Mouse (Mus musculus): ENCODE results near the gene Pgrmc2. TPM values are rescaled to one million over a fixed set of nuclear protein-coding genes. Genes with fewer than 3 reads are reported as not detected.
A peak's percentile ranks its signal among the peaks of the same experiment; 100 is the strongest.

Gene Pgrmc2
- polyA plus RNA-seq, 1 experiment from 2014 or later = 15.3 TPM

DNA sequence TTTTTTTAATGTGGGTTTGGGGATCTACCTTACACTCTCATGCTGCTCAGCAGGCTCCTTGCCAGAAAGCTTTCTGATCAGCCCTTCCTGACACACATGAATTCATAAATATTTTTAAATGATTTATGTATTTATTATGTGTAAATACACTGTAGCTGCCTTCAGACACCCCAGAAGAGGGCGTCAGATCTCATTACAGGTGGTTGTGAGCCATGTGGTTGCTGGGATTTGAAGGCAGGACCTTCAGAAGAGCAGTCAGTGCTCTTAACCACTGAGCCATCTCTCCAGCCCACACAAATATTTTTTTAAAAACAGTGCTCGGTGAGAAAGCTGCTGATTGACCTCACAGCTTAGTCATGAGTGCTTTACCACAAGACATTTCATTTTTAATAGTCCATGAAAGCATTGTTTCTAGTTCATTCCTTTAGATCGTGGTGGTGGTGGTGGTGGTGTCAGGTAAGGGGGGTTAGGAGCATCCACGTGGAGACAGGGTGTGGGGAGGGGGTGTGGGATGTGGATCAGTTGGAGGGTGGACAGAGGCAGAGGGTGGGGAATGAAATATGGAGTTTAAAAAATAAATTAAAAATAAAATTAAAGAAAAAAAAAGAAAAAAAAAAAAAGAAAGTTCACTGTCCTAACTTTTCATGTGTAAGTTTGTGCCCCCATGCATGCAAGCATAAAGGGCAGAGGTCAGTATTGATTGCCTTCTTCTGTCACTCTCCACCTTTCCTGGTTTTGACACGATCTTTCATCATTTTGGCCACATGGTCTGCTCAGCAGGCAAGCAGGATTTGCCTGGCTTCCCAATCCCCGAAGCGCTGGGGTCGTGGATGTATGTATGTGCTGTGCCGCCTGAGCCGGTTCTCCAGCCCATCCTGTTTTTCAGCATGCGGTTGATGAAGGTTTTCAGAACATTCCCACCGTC is 51.3 kb downstream of the Pgrmc2 start:
- H3K9ac ChIP-seq (ENCODE audit: low read depth, low read length) = no peak overlapping the region
- no peaks in the 10 kb centered on the region for H3K4me1 ChIP-seq (ENCODE audit: control insufficient read depth, low read depth, low read length)
- H3K4me3 ChIP-seq (ENCODE audit: low read depth, low read length) = no peak overlapping the region
- no peaks in the 10 kb centered on the region for H3K27me3 ChIP-seq (ENCODE audit: control insufficient read depth, insufficient read depth, low read depth, low read length)
- H3K4me2 ChIP-seq (ENCODE audit: low read depth, low read length) = no peak overlapping the region
- no peak overlapping the region for H3K27ac ChIP-seq (ENCODE audit: low read length)
- peak; percentile 72; the same call in 1 of the 2 replicates for ATAC-seq (ENCODE audit: low read depth)
- no peaks in the 10 kb centered on the region for H3K36me3 ChIP-seq (ENCODE audit: control insufficient read depth, insufficient read depth)
- H3K9me3 ChIP-seq (replicated peaks; ENCODE audit: control insufficient read depth, low read length) = no peaks in the 10 kb centered on the region
- WGBS (ENCODE audit: insufficient replicate concordance) = 57% methylated on average over 12 of the region's 12 CpGs

- 42% methylated on average over 1 of the region's 1 CpGs for WGBS (ENCODE audit: insufficient replicate concordance)
- H3K27ac ChIP-seq (ENCODE audit: low read length) = no peak overlapping the region
- no peaks in the 10 kb centered on the region for H3K36me3 ChIP-seq (ENCODE audit: control insufficient read depth, insufficient read depth)
- no peaks in the 10 kb centered on the region for H3K9me3 ChIP-seq (replicated peaks; ENCODE audit: control insufficient read depth, low read length)
- no peak for ATAC-seq (ENCODE audit: low read depth)
- H3K27me3 ChIP-seq (ENCODE audit: control insufficient read depth, insufficient read depth, low read depth, low read length) = no peaks in the 10 kb centered on the region
- no peak overlapping the region for H3K9ac ChIP-seq (ENCODE audit: low read depth, low read length)
- no peak overlapping the region for H3K4me2 ChIP-seq (ENCODE audit: low read depth, low read length)
- no peak overlapping the region for H3K4me3 ChIP-seq (ENCODE audit: low read depth, low read length)
- no peaks in the 10 kb centered on the region for H3K4me1 ChIP-seq (ENCODE audit: control insufficient read depth, low read depth, low read length)
Measured at GRCm38 (mm10) chr3:41030705-41031104, 52.1 kb downstream of the Pgrmc2 start.

DNA sequence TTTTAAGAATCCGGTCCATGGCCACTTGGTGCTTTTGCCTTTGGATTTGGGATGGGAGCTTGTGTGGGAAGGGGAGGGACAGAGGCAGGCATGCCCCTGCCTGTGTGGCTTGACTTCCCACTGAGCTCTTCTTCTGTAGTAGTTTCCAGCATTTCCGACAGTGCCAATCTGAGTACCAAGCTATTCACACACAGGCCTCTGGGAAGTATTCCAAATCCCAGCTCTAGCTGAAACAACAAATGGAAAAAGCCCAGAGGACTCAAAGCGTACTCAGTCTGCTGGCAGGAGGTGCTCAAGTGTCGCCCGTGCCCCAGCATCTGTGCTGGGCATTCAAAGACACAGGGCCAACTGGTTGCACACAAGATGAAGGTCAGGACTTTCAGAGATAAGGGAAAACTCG is 60.9 kb downstream of the Pgrmc2 start:
- WGBS (ENCODE audit: insufficient replicate concordance) = 66% methylated on average over 6 of the region's 6 CpGs
- no peak overlapping the region for H3K4me2 ChIP-seq (ENCODE audit: low read depth, low read length)
- no peaks in the 10 kb centered on the region for H3K27me3 ChIP-seq (ENCODE audit: control insufficient read depth, insufficient read depth, low read depth, low read length)
- ATAC-seq (ENCODE audit: low read depth) = no peak
- no peak overlapping the region for H3K27ac ChIP-seq (ENCODE audit: low read length)
- H3K9ac ChIP-seq (ENCODE audit: low read depth, low read length) = no peak overlapping the region
- no peaks in the 10 kb centered on the region for H3K9me3 ChIP-seq (replicated peaks; ENCODE audit: control insufficient read depth, low read length)
- H3K4me3 ChIP-seq (ENCODE audit: low read depth, low read length) = no peak overlapping the region
- no peaks in the 10 kb centered on the region for H3K4me1 ChIP-seq (ENCODE audit: control insufficient read depth, low read depth, low read length)
- no peaks in the 10 kb centered on the region for H3K36me3 ChIP-seq (ENCODE audit: control insufficient read depth, insufficient read depth)

- H3K4me1 ChIP-seq (ENCODE audit: control insufficient read depth, low read depth, low read length) = no peaks in the 10 kb centered on the region
- no peak overlapping the region for H3K4me2 ChIP-seq (ENCODE audit: low read depth, low read length)
- H3K36me3 ChIP-seq (ENCODE audit: control insufficient read depth, insufficient read depth) = no peaks in the 10 kb centered on the region
- H3K27ac ChIP-seq (ENCODE audit: low read length) = no peak overlapping the region
- H3K9ac ChIP-seq (ENCODE audit: low read depth, low read length) = no peak overlapping the region
- no peaks in the 10 kb centered on the region for H3K9me3 ChIP-seq (replicated peaks; ENCODE audit: control insufficient read depth, low read length)
- H3K4me3 ChIP-seq (ENCODE audit: low read depth, low read length) = no peak overlapping the region
- ATAC-seq (ENCODE audit: low read depth) = no peak
- no peaks in the 10 kb centered on the region for H3K27me3 ChIP-seq (ENCODE audit: control insufficient read depth, insufficient read depth, low read depth, low read length)
- WGBS (ENCODE audit: insufficient replicate concordance) = 59% methylated on average over 7 of the region's 7 CpGs
Measured at GRCm38 (mm10) chr3:41020687-41021086, 62.2 kb downstream of the Pgrmc2 start.

DNA sequence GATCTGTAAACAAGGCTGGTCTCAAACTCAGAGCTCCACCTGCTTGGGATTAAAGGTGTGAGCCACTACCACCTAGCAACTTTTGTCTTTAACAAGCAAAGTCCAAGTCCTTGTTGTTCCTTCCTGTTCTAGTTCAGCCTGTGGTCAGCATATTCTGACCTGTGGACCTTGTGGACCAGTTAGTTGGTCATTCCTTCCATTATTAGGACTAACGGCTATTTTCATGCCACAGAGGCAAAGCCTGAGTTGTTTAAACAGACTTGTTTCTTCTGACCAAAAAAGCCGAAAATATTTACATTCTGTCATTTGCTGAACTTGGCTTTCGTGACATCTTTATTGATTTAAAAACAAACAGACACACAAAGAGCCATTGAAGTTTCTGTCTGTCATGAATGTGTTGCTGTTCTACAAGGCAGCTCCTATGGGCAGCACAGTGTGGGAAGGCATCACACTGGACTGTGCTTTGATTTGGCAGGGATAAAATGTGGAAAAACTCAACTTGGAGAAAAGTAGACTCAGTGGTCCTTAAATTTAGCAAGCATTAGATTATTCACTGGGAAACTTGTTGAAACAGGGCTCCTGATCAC is 64.7 kb downstream of the Pgrmc2 start:
- H3K9ac ChIP-seq (ENCODE audit: low read depth, low read length) = no peak overlapping the region
- H3K9me3 ChIP-seq (replicated peaks; ENCODE audit: control insufficient read depth, low read length) = no peaks in the 10 kb centered on the region
- no peak overlapping the region for H3K4me2 ChIP-seq (ENCODE audit: low read depth, low read length)
- H3K36me3 ChIP-seq (ENCODE audit: control insufficient read depth, insufficient read depth) = no peaks in the 10 kb centered on the region
- WGBS (ENCODE audit: insufficient replicate concordance) = 37% methylated on average over 3 of the region's 3 CpGs
- peak; percentile 64 for ATAC-seq (ENCODE audit: low read depth)
- H3K27ac ChIP-seq (ENCODE audit: low read length) = 0 out of 2 replicates have a peak overlapping the region, but pooled peaks have one; percentile 21
- no peaks in the 10 kb centered on the region for H3K4me1 ChIP-seq (ENCODE audit: control insufficient read depth, low read depth, low read length)
- H3K27me3 ChIP-seq (ENCODE audit: control insufficient read depth, insufficient read depth, low read depth, low read length) = no peaks in the 10 kb centered on the region
- no peak overlapping the region for H3K4me3 ChIP-seq (ENCODE audit: low read depth, low read length)

Other genes starting within 250 kb of the Pgrmc2 start
- gene Mfsd8, start 236.2 kb downstream of the Pgrmc2 start, polyA plus RNA-seq (2015; fragmentation: Nextera tagmentation; extraction: Ambion mirVana) = 3.9 and 4.6 TPM in 2 replicates
- 4.7 and 4.8 TPM in 2 replicates for gene Abhd18, start 236.1 kb downstream of the Pgrmc2 start, polyA plus RNA-seq (2015; fragmentation: Nextera tagmentation; extraction: Ambion mirVana)
- gene 1700034I23Rik, start 180.5 kb downstream of the Pgrmc2 start, polyA plus RNA-seq (2015; fragmentation: Nextera tagmentation; extraction: Ambion mirVana) = 0.09 and 0.11 TPM in 2 replicates
- gene Larp1b, start 133.2 kb downstream of the Pgrmc2 start, polyA plus RNA-seq (2015; fragmentation: Nextera tagmentation; extraction: Ambion mirVana) = 7.1 and 7.4 TPM in 2 replicates